Mouse (Mus musculus): Measurements from ENCODE around the gene N4bp1.

N4bp1 gene

GRCm38 (mm10) chr8:86766548-86767211 lies 118.4 kb downstream of the N4bp1 start:
- no peak for DNase-seq (ENCODE audit: low read depth, low spot score)

GRCm38 (mm10) chr8:86765669-86766068 lies 119.4 kb downstream of the N4bp1 start:
- no peak for DNase-seq (ENCODE audit: low read depth, low spot score)

- no peak for DNase-seq (ENCODE audit: low read depth, low spot score)
Observed at GRCm38 (mm10) chr8:86765155-86765554, 119.9 kb downstream of the N4bp1 start.

GRCm38 (mm10) chr8:86762806-86763205 lies 122.3 kb downstream of the N4bp1 start:
- DNase-seq (ENCODE audit: low read depth, low spot score), result no peak

GRCm38 (mm10) chr8:86760746-86761145 lies 124.3 kb downstream of the N4bp1 start:
- no peak for DNase-seq (ENCODE audit: low read depth, low spot score)

- DNase-seq (ENCODE audit: low read depth, low spot score), result no peak
Observed at GRCm38 (mm10) chr8:86759090-86759491, 126.0 kb downstream of the N4bp1 start.

- DNase-seq (ENCODE audit: low read depth, low spot score), result no peak
Observed at GRCm38 (mm10) chr8:86758651-86759050, 126.4 kb downstream of the N4bp1 start.

Data from mesoderm, embryonic 11.5 days (tissue).